Mouse (Mus musculus) embryonic facial prominence, embryonic 14.5 days (tissue): ENCODE results near the gene March1. TPM values are rescaled to one million over a fixed set of nuclear protein-coding genes. Genes with fewer than 3 reads are reported as not detected.

Source experiments
- ATAC-seq: fragments of 200-750 bp; cut with Nextera tagmentation; 2 replicates; pipeline ENCODE4 v1.8.0; 2017; ENCODE audit warnings: low read depth, moderate number of reproducible peaks, moderate TSS enrichment
- DNase-seq: peaks from one replicate; pipeline ENCODE4 v3.0.0-alpha.2; 2015; ENCODE audit warnings: low spot score
- H3K27ac ChIP-seq: fragments of 300-500 bp; sonication (generic); replicated peaks from 2 replicates; pipeline ENCODE4 v1.5.1; 2014; ENCODE audit warnings: low read depth, mild to moderate bottlenecking, low read length, moderate library complexity
- H3K27me3 ChIP-seq: fragments of 300-500 bp; sonication (generic); replicated peaks from 2 replicates; pipeline ENCODE4 v1.6.1; 2014; ENCODE audit warnings: low read length; ENCODE audit not compliant: control insufficient read depth, insufficient read depth
- H3K36me3 ChIP-seq: fragments of 300-500 bp; sonication (generic); 2 replicates; pipeline ENCODE4 v1.6.1; 2014; ENCODE audit warnings: low read length, mixed read lengths; ENCODE audit not compliant: control insufficient read depth, insufficient read depth
- H3K4me1 ChIP-seq: fragments of 300-500 bp; sonication (generic); 2 replicates; pipeline ENCODE4 v1.6.1; 2014; ENCODE audit warnings: antibody characterized with exemption, low read length; ENCODE audit not compliant: control insufficient read depth, insufficient read depth
- H3K4me2 ChIP-seq: fragments of 300-500 bp; sonication (generic); 2 replicates; pipeline ENCODE4 v1.6.1; 2014; ENCODE audit warnings: low read depth, mild to moderate bottlenecking, low read length, moderate library complexity, mixed read lengths
- H3K4me3 ChIP-seq: fragments of 300-500 bp; sonication (generic); 2 replicates; pipeline ENCODE4 v1.5.1; 2014; ENCODE audit warnings: low read depth, mild to moderate bottlenecking, low read length
- H3K9ac ChIP-seq: fragments of 300-500 bp; sonication (generic); 2 replicates; pipeline ENCODE4 v1.6.1; 2014; ENCODE audit warnings: low read depth, mild to moderate bottlenecking, low read length, moderate library complexity, mixed read lengths
- H3K9me3 ChIP-seq: fragments of 300-500 bp; sonication (generic); 2 replicates; pipeline ENCODE4 v1.6.1; 2016; ENCODE audit warnings: low read length; ENCODE audit not compliant: control insufficient read depth
- WGBS: fragments of 180-500 bp; shearing (Covaris S2); extraction: QIAGEN DNeasy Blood & Tissue Kit; methylation state at CpG from one replicate; pipeline ENCODE4 v1.1.7; 2014; 5-methylcytosine and 5-hydroxymethylcytosine counted together
- polyA plus RNA-seq: library from polyadenylated mRNA; unstranded; fragments of >200 nt; fragmentation: Nextera tagmentation; extraction: Ambion mirVana; gene quantifications from 2 replicates; pipeline ENCODE4 v1.2.1, GENCODE M21; 2014

The March1 gene
- polyA plus RNA-seq, 1 experiment from 2014 or later: 1.1 TPM

DNA sequence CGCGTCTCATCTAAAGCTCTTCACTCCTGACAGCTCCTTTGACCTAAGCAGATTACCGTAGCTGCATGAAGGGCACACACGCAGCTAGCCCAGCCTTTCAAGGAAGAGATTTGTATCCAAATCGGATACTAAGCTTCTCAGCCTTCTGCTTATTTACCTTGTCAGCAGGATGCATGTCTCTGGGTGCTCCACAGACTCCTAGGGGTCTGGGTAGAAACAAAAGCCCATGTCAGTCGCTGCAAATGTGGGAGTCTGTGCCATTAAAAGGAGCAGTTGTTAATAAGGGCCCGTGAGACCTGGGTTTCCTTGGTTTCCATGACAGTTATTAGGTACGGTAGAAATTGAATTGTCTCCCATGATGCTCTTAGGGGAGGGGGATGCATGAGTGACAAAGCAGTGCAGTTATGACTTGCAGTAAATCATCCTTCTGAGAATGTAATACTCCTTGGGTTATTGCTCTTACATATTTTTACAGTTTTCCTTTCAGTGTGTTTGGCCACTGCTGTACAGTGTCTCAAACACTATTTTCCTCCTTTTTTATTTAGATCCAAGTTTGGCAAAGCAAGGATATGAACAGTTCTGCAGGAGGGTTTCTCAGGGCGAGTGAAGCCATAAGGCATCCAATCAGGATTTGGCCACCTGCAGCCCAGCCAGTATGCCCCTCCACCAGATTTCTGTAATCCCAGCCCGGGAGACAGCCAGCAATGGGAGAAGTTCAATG lies 349.0 kb downstream of the March1 start:
- DNase-seq (no peak), ATAC-seq (no peak)
- no peak overlapping the region for H3K9ac ChIP-seq
- H3K4me3 ChIP-seq: no peak overlapping the region
- peak overlapping the region; percentile 4; the same call in 1 of the 2 replicates for H3K4me2 ChIP-seq
- H3K27me3 ChIP-seq: no peaks in the 10 kb centered on the region
- H3K4me1 ChIP-seq: no peaks in the 10 kb centered on the region
- no peaks in the 10 kb centered on the region for H3K9me3 ChIP-seq
- H3K27ac ChIP-seq: no peak overlapping the region
- no peaks in the 10 kb centered on the region for H3K36me3 ChIP-seq
- 7% methylated on average over 10 of the region's 10 CpGs for WGBS

DNA sequence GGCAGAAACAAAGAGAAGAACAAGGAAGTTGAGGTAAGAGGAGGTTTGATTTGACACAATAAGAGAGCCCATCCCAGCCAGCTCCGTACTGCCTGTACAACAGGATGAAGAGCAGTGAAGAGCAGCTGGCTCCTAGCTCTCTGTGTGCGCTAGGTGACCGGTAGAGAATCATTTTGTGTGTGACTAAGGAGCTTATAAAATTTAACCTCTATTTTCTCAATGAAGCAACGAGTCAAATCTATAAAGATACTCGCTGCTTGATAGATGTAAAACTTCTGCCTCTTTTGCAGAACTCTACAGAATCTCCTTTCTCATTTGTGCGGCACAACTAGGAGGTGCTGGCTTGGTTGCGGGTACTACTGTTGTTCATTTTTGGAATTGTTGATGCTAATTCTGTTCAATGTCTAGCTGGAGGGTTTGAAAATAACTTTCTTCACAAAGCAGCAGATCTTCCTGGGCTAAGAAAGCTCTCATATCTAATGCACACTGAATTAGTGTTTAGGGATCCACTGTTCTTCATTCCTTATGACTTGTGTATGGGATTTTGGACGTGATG lies 349.6 kb downstream of the March1 start:
- Histone ChIP-seq H3K27me3 (no peaks in the 10 kb centered on the region), H3K36me3 (no peaks in the 10 kb centered on the region), H3K9ac (no peak overlapping the region), H3K4me2 (no peak overlapping the region), H3K4me1 (no peaks in the 10 kb centered on the region), H3K27ac (no peak overlapping the region), H3K9me3 (no peaks in the 10 kb centered on the region), H3K4me3 (no peak overlapping the region)
- ATAC-seq (no peak), DNase-seq (no peak)
- 66% methylated on average over 8 of the region's 8 CpGs for WGBS

DNA sequence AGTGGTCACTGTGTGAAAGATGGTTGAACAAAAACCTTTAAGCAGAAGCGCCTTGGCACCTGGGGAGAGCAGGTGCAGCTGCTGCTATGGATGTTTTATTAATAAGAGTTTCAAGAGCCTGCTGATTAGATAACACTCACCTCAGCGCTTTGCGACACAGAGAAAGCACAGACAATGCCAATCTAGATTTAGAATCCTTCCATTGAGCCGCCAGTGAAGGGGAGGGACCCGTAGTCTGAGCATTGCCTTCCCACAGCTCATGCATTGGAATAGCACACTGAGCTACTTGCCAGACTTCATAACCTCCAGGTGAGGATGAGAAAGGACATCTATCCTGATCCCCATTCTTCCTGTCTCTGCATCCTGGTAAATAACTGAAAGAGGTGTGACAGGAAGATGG lies 359.2 kb downstream of the March1 start:
- Histone ChIP-seq H3K27me3 (no peaks in the 10 kb centered on the region), H3K4me3 (no peak overlapping the region), H3K9ac (no peak overlapping the region), H3K4me2 (no peak overlapping the region), H3K4me1 (no peaks in the 10 kb centered on the region), H3K27ac (no peak overlapping the region), H3K9me3 (no peaks in the 10 kb centered on the region), H3K36me3 (no peaks in the 10 kb centered on the region)
- 79% methylated on average over 5 of the region's 5 CpGs for WGBS
- no peak for DNase-seq
- no peak for ATAC-seq

DNA sequence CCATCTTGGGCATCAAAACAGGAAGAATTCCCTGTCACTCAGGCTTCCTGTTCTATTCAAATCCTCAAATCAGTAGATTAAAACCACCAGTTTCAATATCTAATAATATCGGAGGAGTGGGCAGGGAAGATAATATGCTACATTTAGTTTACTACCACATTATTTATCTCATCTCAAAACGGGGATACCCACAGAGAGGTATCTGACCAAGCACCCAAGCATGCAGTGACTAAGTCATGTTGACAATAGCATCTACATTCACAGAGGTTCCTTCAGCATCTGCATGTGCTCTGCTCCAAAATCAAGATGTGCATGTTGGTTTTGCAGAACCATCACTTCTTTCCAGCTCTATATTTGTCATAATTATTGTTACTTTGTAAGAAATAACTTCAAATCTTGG lies 364.3 kb downstream of the March1 start:
- DNase-seq: no peak
- Histone ChIP-seq H3K36me3 (no peaks in the 10 kb centered on the region), H3K27me3 (no peaks in the 10 kb centered on the region), H3K4me3 (no peak overlapping the region), H3K9ac (no peak overlapping the region), H3K9me3 (no peaks in the 10 kb centered on the region), H3K27ac (no peak overlapping the region), H3K4me1 (no peaks in the 10 kb centered on the region), H3K4me2 (no peak overlapping the region)
- 78% methylated on average over 2 of the region's 2 CpGs for WGBS
- no peak for ATAC-seq

DNA sequence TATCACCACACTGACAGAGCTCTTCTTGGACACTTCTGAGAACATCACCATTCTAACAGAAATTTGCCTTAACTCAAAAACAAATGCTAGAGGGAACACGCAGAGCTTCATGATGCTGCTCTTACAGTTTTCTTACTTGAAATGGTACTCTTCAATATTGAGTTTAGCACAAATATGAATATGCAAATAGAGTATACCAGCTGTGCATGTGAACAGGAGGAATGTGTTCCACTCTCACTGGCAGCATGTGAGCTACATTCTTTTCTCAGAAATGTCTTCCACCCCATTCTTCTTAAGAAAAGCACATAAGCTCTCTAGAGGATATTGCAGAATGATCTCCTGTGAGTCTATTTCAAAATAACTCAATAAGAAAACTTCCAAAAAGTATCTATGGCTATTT lies 370.0 kb downstream of the March1 start:
- Histone ChIP-seq H3K4me1 (no peaks in the 10 kb centered on the region), H3K27ac (no peak overlapping the region), H3K36me3 (no peaks in the 10 kb centered on the region), H3K9me3 (no peaks in the 10 kb centered on the region), H3K9ac (no peak overlapping the region), H3K4me2 (no peak overlapping the region), H3K27me3 (no peaks in the 10 kb centered on the region), H3K4me3 (no peak overlapping the region)
- ATAC-seq (no peak), DNase-seq (no peak)
- WGBS: 92% methylated on average over 1 of the region's 1 CpGs

DNA sequence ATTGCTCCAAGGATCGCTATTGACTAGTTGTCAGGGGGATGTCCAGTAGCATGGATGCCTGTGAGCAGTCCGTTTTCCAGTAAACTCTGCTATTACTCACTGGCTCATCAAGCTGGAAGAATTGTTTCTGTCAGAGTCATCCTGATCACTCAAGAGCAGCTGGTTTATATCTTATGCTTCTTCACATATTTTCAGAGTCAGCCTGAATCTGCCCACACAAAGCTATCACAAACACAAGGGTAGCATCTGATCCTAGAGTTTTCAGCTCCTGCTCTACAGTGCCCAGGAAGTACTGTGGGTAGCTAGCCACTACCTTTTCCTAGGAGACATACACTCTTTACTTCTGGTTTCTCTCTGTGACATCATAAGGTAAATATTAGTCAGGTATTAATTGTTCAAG lies 405.1 kb downstream of the March1 start:
- DNase-seq (no peak), ATAC-seq (no peak)
- 81% methylated on average over 2 of the region's 2 CpGs for WGBS

DNA sequence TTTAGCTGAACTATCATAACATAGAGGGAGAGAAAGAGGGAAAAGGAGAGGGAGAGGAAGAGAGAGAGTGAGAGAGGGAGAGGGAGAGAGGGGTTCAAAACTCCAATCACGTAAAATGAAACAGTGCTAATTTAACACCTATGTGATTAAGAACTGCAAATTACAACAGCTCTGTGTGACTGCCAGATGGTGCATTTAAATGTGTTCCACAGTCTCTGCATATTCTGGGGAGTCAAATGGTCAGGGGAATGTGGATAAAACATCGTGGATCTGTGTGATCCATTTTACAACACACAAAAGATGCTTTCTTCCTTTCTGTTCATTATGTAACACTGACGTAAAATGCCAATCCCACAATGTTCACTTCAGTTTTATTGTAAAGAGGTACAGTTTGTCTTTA lies 416.0 kb downstream of the March1 start:
- Histone ChIP-seq H3K9me3 (no peaks in the 10 kb centered on the region), H3K4me2 (no peak overlapping the region), H3K4me3 (no peak overlapping the region), H3K4me1 (no peaks in the 10 kb centered on the region), H3K9ac (no peak overlapping the region), H3K27ac (no peak overlapping the region), H3K27me3 (no peaks in the 10 kb centered on the region), H3K36me3 (no peaks in the 10 kb centered on the region)
- ATAC-seq (no peak), DNase-seq (no peak)
- WGBS: 79% methylated on average over 3 of the region's 3 CpGs

More for the DNA sequence above, 405.1 kb downstream of the March1 start:
- Histone ChIP-seq H3K4me2 (no peak overlapping the region), H3K9ac (no peak overlapping the region), H3K27ac (no peak overlapping the region), H3K27me3 (no peaks in the 10 kb centered on the region), H3K9me3 (no peaks in the 10 kb centered on the region), H3K36me3 (no peaks in the 10 kb centered on the region), H3K4me1 (no peaks in the 10 kb centered on the region), H3K4me3 (no peak overlapping the region)

DNA sequence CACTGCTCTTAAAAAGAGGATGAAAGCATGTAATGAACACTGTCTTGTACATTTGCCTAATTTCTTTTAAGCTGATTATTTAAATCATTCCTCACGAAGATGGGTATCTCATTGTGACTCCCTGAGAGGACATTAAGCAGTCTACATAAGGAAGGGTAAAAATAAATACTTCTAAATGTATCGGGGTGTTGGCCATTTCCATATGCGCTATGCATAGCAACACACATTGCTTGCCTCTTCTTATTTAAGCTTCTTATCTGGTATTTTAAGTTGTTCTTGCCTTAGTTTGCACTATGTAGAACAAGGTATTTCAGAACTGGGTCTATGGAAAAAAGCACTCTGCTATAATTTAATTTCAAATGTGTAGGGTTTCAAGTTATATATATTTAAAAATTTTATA lies 416.7 kb downstream of the March1 start:
- no peaks in the 10 kb centered on the region for H3K4me1 ChIP-seq
- H3K9ac ChIP-seq: no peak overlapping the region
- H3K36me3 ChIP-seq: no peaks in the 10 kb centered on the region
- no peaks in the 10 kb centered on the region for H3K9me3 ChIP-seq
- H3K27me3 ChIP-seq: no peaks in the 10 kb centered on the region
- no peak for ATAC-seq
- H3K4me2 ChIP-seq: no peak overlapping the region
- H3K27ac ChIP-seq: no peak overlapping the region
- 81% methylated on average over 3 of the region's 3 CpGs for WGBS
- H3K4me3 ChIP-seq: no peak overlapping the region
- DNase-seq: no peak

DNA sequence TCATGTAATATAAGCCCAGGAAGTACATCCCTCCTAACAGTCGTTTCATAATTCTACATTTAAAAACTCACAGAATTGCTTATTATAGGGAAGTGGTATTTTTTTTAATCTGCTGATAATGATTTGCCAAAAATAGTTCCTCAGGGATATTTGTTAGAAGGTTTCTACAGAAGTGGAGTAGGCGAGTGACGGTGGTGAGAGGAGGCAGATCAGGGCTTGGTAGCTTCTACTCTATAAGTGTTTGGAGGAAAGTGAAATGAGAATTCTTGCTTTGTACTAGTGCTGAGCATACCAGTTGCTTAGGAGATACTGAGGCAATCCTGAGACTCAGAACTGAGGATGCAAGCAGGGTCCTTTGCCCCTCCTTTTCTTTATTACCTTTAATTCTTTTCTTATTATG lies 476.5 kb downstream of the March1 start:
- Histone ChIP-seq H3K9me3 (no peaks in the 10 kb centered on the region), H3K9ac (no peak overlapping the region), H3K27me3 (no peaks in the 10 kb centered on the region), H3K27ac (no peak overlapping the region), H3K36me3 (no peaks in the 10 kb centered on the region), H3K4me3 (no peak overlapping the region), H3K4me1 (no peaks in the 10 kb centered on the region), H3K4me2 (no peak overlapping the region)
- ATAC-seq: no peak
- DNase-seq: no peak
- 84% methylated on average over 3 of the region's 3 CpGs for WGBS
